Mouse (Mus musculus): ENCODE results near the gene Strip1. TPM values are rescaled to one million over a fixed set of nuclear protein-coding genes. Genes with fewer than 3 reads are reported as not detected.

Gene Strip1
- polyA plus RNA-seq (2014; fragmentation: Illumina TruSeq; extraction: RNeasy Lipid Tissue Mini Kit (QIAGEN cat#74804); ENCODE audit: low read depth, low replicate concordance) = 26.2 TPM

GRCm38 (mm10) chr3:107631523-107631958, at the start of gene Strip1:
TSS of gene Strip1 (minus strand) at chr3:107631694.

GRCm38 (mm10) chr3:107630682-107631522, 592 bp downstream of the Strip1 start, which contains the start of gene Gm10961:
TSS of gene Gm10961 (plus strand) at chr3:107631322.

GRCm38 (mm10) chr3:107594662-107595263, 36.7 kb downstream of the Strip1 start, which contains the start of gene Alx3:
TSS of gene Alx3 (plus strand) at chr3:107595031.

Other genes with a start within 250 kb of the Strip1 start
- gene Kcnc4, start 172.1 kb downstream of the Strip1 start, polyA plus RNA-seq (2014; fragmentation: Illumina TruSeq; extraction: RNeasy Lipid Tissue Mini Kit (QIAGEN cat#74804); ENCODE audit: low read depth, low replicate concordance) = 19.9 TPM
- 6.7 TPM for gene Slc6a17, start 113.7 kb downstream of the Strip1 start, polyA plus RNA-seq (2014; fragmentation: Illumina TruSeq; extraction: RNeasy Lipid Tissue Mini Kit (QIAGEN cat#74804); ENCODE audit: low read depth, low replicate concordance)
- gene Ubl4b, start 76.6 kb downstream of the Strip1 start, polyA plus RNA-seq (2014; fragmentation: Illumina TruSeq; extraction: RNeasy Lipid Tissue Mini Kit (QIAGEN cat#74804); ENCODE audit: low read depth, low replicate concordance) = 11.6 TPM
- not detected for gene Alx3, start 36.7 kb downstream of the Strip1 start, polyA plus RNA-seq (2014; fragmentation: Illumina TruSeq; extraction: RNeasy Lipid Tissue Mini Kit (QIAGEN cat#74804); ENCODE audit: low read depth, low replicate concordance)
- not detected for gene Gm10961, start 372 bp downstream of the Strip1 start, polyA plus RNA-seq (2014; fragmentation: Illumina TruSeq; extraction: RNeasy Lipid Tissue Mini Kit (QIAGEN cat#74804); ENCODE audit: low read depth, low replicate concordance)
- 110 TPM for gene Ahcyl1, start 64.9 kb upstream of the Strip1 start, polyA plus RNA-seq (2014; fragmentation: Illumina TruSeq; extraction: RNeasy Lipid Tissue Mini Kit (QIAGEN cat#74804); ENCODE audit: low read depth, low replicate concordance)
- gene Csf1, start 128.8 kb upstream of the Strip1 start, polyA plus RNA-seq (2014; fragmentation: Illumina TruSeq; extraction: RNeasy Lipid Tissue Mini Kit (QIAGEN cat#74804); ENCODE audit: low read depth, low replicate concordance) = 27.0 TPM
- gene Eps8l3, start 245.5 kb upstream of the Strip1 start, polyA plus RNA-seq (2014; fragmentation: Illumina TruSeq; extraction: RNeasy Lipid Tissue Mini Kit (QIAGEN cat#74804); ENCODE audit: low read depth, low replicate concordance) = 1.5 TPM